Mouse (Mus musculus): ENCODE measurements around the gene Cd5l. TPM values are rescaled to one million over a fixed set of nuclear protein-coding genes. Genes with fewer than 3 reads are reported as not detected.
"Not testable (repeated sequence)": the region's sequence is repeated elsewhere in the genome, so short reads cannot be mapped to it uniquely, and the experiment has no call there.

The Cd5l gene
- polyA plus RNA-seq, 1 experiment from 2014 or later: 0.10 TPM

GRCm38 (mm10) chr3:87376195-87377165 lies 18.8 kb downstream of the Cd5l start, which contains the start of gene Fcrl1:
Gene Fcrl1, plus strand, starts transcription at chr3:87376387.
- H3K36me3 ChIP-seq: no peaks in the 10 kb centered on the region
- no peaks in the 10 kb centered on the region for H3K27me3 ChIP-seq (replicated peaks)
- no peak for ATAC-seq (ENCODE audit: insufficient number of reproducible peaks, low FRiP score)
- H3K9ac ChIP-seq: no peak within 1 kb of the TSS
- no peak within 1 kb of the TSS for H3K4me3 ChIP-seq
- 0 out of 2 replicates have a peak, but pooled peaks cover 5% of the 10 kb centered on the region for H3K4me1 ChIP-seq (replicated peaks)
- no peak within 1 kb of the TSS for H3K4me2 ChIP-seq
- H3K9me3 ChIP-seq (replicated peaks): no peaks in the 10 kb centered on the region
- no peak within 1 kb of the TSS for H3K27ac ChIP-seq (ENCODE audit: poor library complexity, severe bottlenecking)
- WGBS: 77% methylated on average over 18 of the region's 18 CpGs

- no peak for ATAC-seq (ENCODE audit: insufficient number of reproducible peaks, low FRiP score)
- H3K27me3 ChIP-seq (replicated peaks): no peaks in the 10 kb centered on the region
- no peak overlapping the region for H3K9ac ChIP-seq
- 0 out of 2 replicates have a peak, but pooled peaks cover 5% of the 10 kb centered on the region for H3K4me1 ChIP-seq (replicated peaks)
- H3K4me3 ChIP-seq: no peak overlapping the region
- no peaks in the 10 kb centered on the region for H3K9me3 ChIP-seq (replicated peaks)
- no peak overlapping the region for H3K4me2 ChIP-seq
- no peaks in the 10 kb centered on the region for H3K36me3 ChIP-seq
- WGBS: 64% methylated on average over 3 of the region's 3 CpGs
- H3K27ac ChIP-seq (ENCODE audit: poor library complexity, severe bottlenecking): no peak overlapping the region
Measured at GRCm38 (mm10) chr3:87377228-87377627, 19.5 kb downstream of the Cd5l start.

DNA sequence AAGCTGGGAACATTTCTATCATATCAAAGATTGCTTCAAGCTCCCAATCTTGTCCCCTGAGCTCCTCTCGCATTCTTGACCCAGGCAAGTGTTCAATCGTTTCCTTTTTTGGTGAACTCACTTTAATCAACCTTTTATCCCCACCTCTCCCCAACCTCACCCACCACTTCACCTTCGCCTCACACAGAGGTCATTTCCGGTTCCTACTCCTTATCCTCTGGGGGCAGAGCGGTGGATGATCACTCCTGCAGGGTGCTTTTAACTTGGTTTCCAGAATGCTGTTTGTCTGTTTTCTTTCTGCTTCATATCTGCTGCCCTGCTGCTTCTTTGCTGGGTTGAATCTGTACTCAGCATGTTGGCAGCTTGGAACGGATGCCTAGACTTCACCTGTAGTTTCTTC lies 20.0 kb downstream of the Cd5l start:
- Histone ChIP-seq H3K4me3 (no peak overlapping the region), H3K27me3 (replicated peaks) (no peaks in the 10 kb centered on the region), H3K4me1 (replicated peaks) (0 out of 2 replicates have a peak, but pooled peaks cover 5% of the 10 kb centered on the region), H3K9ac (no peak overlapping the region), H3K27ac (ENCODE audit: poor library complexity, severe bottlenecking) (no peak overlapping the region), H3K9me3 (replicated peaks) (no peaks in the 10 kb centered on the region), H3K4me2 (no peak overlapping the region), H3K36me3 (no peaks in the 10 kb centered on the region)
- WGBS: 42% methylated on average over 6 of the region's 6 CpGs
- ATAC-seq (ENCODE audit: insufficient number of reproducible peaks, low FRiP score): no peak

DNA sequence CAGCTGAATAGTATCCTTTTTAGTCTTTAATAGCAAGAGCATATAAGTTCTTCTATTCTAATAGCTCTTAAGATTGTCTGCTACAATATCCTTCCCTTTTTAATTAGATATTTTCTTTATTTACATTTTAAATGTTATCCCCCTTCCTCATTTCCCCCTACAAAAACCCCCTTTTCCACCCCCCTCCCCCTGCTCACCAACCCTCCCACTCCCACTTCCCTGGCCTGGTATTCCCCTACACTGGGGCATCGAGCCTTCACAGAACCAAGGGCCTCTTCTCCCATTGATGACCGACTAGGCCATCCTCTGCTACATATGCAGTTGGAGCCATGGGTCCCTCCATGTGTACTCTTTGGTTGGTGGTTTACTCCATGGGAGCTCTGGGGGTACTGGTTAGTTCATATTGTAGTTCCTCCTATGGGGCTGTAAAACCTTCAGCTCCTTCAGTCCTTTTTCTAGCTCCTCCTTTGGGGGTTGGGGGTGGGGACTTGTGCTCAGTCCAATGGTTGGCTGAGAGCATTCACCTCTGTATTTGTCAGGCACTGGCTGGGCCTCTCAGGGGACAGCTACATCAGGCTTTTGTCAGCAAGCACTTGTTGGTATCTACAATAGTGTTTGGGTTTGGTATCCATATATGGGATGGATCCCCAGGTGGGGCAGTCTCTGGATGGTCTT lies 22.1 kb downstream of the Cd5l start:
- not testable (repeated sequence) for H3K36me3 ChIP-seq; H3K4me3 ChIP-seq; H3K27ac ChIP-seq (ENCODE audit: poor library complexity, severe bottlenecking); H3K27me3 ChIP-seq (replicated peaks); H3K4me2 ChIP-seq; H3K9me3 ChIP-seq (replicated peaks); H3K4me1 ChIP-seq (replicated peaks); H3K9ac ChIP-seq; ATAC-seq (ENCODE audit: insufficient number of reproducible peaks, low FRiP score)
- 87% methylated on average over 2 of the region's 2 CpGs for WGBS

GRCm38 (mm10) chr3:87381806-87382712 lies 24.4 kb downstream of the Cd5l start:
- no peak for ATAC-seq (ENCODE audit: insufficient number of reproducible peaks, low FRiP score)
- H3K4me3 ChIP-seq: no peak overlapping the region
- no peak overlapping the region for H3K27ac ChIP-seq (ENCODE audit: poor library complexity, severe bottlenecking)
- H3K27me3 ChIP-seq (replicated peaks): 0 out of 2 replicates have a peak, but pooled peaks cover 7% of the 10 kb centered on the region
- no peak overlapping the region for H3K4me2 ChIP-seq
- no peaks in the 10 kb centered on the region for H3K36me3 ChIP-seq
- 0 out of 2 replicates have a peak, but pooled peaks cover 5% of the 10 kb centered on the region for H3K4me1 ChIP-seq (replicated peaks)
- H3K9ac ChIP-seq: no peak overlapping the region
- WGBS: 49% methylated on average over 7 of the region's 7 CpGs
- H3K9me3 ChIP-seq (replicated peaks): no peaks in the 10 kb centered on the region

- H3K27ac ChIP-seq (ENCODE audit: poor library complexity, severe bottlenecking): no peak overlapping the region
- H3K4me1 ChIP-seq (replicated peaks): no peaks in the 10 kb centered on the region
- no peak overlapping the region for H3K9ac ChIP-seq
- WGBS: 90% methylated on average over 3 of the region's 3 CpGs
- no peak overlapping the region for H3K4me3 ChIP-seq
- no peaks in the 10 kb centered on the region for H3K36me3 ChIP-seq
- no peaks in the 10 kb centered on the region for H3K9me3 ChIP-seq (replicated peaks)
- no peak for ATAC-seq (ENCODE audit: insufficient number of reproducible peaks, low FRiP score)
- H3K27me3 ChIP-seq (replicated peaks): 0 out of 2 replicates have a peak, but pooled peaks cover 7% of the 10 kb centered on the region
- H3K4me2 ChIP-seq: no peak overlapping the region
Measured at GRCm38 (mm10) chr3:87383308-87383707, 25.6 kb downstream of the Cd5l start.

GRCm38 (mm10) chr3:87385105-87385504 lies 27.4 kb downstream of the Cd5l start:
- WGBS: 81% methylated on average over 9 of the region's 9 CpGs
- no peaks in the 10 kb centered on the region for H3K9me3 ChIP-seq (replicated peaks)
- 0 out of 2 replicates have a peak, but pooled peaks cover 7% of the 10 kb centered on the region for H3K27me3 ChIP-seq (replicated peaks)
- H3K4me1 ChIP-seq (replicated peaks): no peaks in the 10 kb centered on the region; the same call in 1 of the 2 replicates
- H3K4me3 ChIP-seq: no peak overlapping the region
- H3K4me2 ChIP-seq: no peak overlapping the region
- no peaks in the 10 kb centered on the region for H3K36me3 ChIP-seq
- H3K27ac ChIP-seq (ENCODE audit: poor library complexity, severe bottlenecking): no peak overlapping the region
- no peak overlapping the region for H3K9ac ChIP-seq
- ATAC-seq (ENCODE audit: insufficient number of reproducible peaks, low FRiP score): no peak

DNA sequence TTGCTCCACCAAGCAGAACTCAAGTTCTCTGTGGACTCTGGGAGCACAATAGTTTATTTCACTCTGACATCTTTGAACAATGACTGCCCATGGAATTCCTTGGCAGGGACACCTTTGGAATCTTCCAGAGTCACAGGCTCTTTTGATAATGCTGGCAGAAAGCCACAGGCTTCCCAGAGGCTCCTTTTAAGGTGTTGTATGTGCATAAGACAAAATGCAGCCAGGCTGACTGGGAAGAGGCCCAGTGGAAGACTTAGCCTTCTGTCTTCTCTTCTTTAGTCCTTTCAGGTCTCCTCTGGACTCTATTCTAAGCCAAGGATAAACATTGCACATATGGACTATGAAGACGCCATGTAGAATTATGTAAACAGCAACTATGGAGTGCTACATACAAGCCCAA lies 33.3 kb downstream of the Cd5l start:
- H3K27ac ChIP-seq (ENCODE audit: poor library complexity, severe bottlenecking): no peak overlapping the region
- 79% methylated on average over 1 of the region's 1 CpGs for WGBS
- H3K4me2 ChIP-seq: no peak overlapping the region
- H3K4me1 ChIP-seq (replicated peaks): peaks cover 6% of the 10 kb centered on the region
- no peaks in the 10 kb centered on the region for H3K27me3 ChIP-seq (replicated peaks)
- 0 out of 2 replicates have a peak, but pooled peaks cover 4% of the 10 kb centered on the region for H3K9me3 ChIP-seq (replicated peaks)
- no peaks in the 10 kb centered on the region for H3K36me3 ChIP-seq
- ATAC-seq (ENCODE audit: insufficient number of reproducible peaks, low FRiP score): no peak
- no peak overlapping the region for H3K9ac ChIP-seq
- no peak overlapping the region for H3K4me3 ChIP-seq

- Histone ChIP-seq H3K9ac (no peak overlapping the region), H3K27me3 (replicated peaks) (no peaks in the 10 kb centered on the region), H3K36me3 (no peaks in the 10 kb centered on the region), H3K9me3 (replicated peaks) (0 out of 2 replicates have a peak, but pooled peaks cover 6% of the 10 kb centered on the region), H3K4me2 (no peak overlapping the region), H3K27ac (ENCODE audit: poor library complexity, severe bottlenecking) (no peak overlapping the region), H3K4me3 (no peak overlapping the region), H3K4me1 (replicated peaks) (no peaks in the 10 kb centered on the region)
- no peak for ATAC-seq (ENCODE audit: insufficient number of reproducible peaks, low FRiP score)
- WGBS: 64% methylated on average over 4 of the region's 4 CpGs
Measured at GRCm38 (mm10) chr3:87398809-87399208, 41.1 kb downstream of the Cd5l start.

GRCm38 (mm10) chr3:87399906-87400305 lies 42.2 kb downstream of the Cd5l start:
- no peaks in the 10 kb centered on the region; the same call in 1 of the 2 replicates for H3K27me3 ChIP-seq (replicated peaks)
- H3K9me3 ChIP-seq (replicated peaks): 0 out of 2 replicates have a peak, but pooled peaks cover 6% of the 10 kb centered on the region
- no peak overlapping the region for H3K27ac ChIP-seq (ENCODE audit: poor library complexity, severe bottlenecking)
- H3K9ac ChIP-seq: no peak overlapping the region
- no peak overlapping the region for H3K4me2 ChIP-seq
- WGBS: 77% methylated on average over 4 of the region's 4 CpGs
- no peak for ATAC-seq (ENCODE audit: insufficient number of reproducible peaks, low FRiP score)
- no peak overlapping the region for H3K4me3 ChIP-seq
- H3K4me1 ChIP-seq (replicated peaks): no peaks in the 10 kb centered on the region
- H3K36me3 ChIP-seq: no peaks in the 10 kb centered on the region
